Mouse (Mus musculus) heart, embryonic 13.5 days (tissue): ENCODE measurements around the gene Gsg1. TPM values are rescaled to one million over a fixed set of nuclear protein-coding genes. Genes with fewer than 3 reads are reported as not detected.

Source experiments
- ATAC-seq: fragments of 200-750 bp; cut with Nextera tagmentation; 2 replicates; pipeline ENCODE4 v1.8.0; 2017; ENCODE audit warnings: moderate TSS enrichment; ENCODE audit not compliant: insufficient number of reproducible peaks, low FRiP score, low TSS enrichment; ENCODE audit errors: extremely low read depth
- H3K27ac ChIP-seq: fragments of 300-500 bp; sonication (generic); replicated peaks from 2 replicates; pipeline ENCODE4 v1.5.1; 2015; ENCODE audit warnings: moderate library complexity, mild to moderate bottlenecking, inconsistent platforms
- H3K27me3 ChIP-seq: fragments of 300-500 bp; sonication (generic); replicated peaks from 2 replicates; pipeline ENCODE4 v1.6.1; 2015; ENCODE audit warnings: mild to moderate bottlenecking, inconsistent platforms
- H3K36me3 ChIP-seq: fragments of 300-500 bp; sonication (generic); 2 replicates; pipeline ENCODE4 v1.6.1; 2015; ENCODE audit warnings: mild to moderate bottlenecking, inconsistent platforms
- H3K4me1 ChIP-seq: fragments of 300-500 bp; sonication (generic); 2 replicates; pipeline ENCODE4 v1.6.1; 2015; ENCODE audit warnings: inconsistent platforms
- H3K4me2 ChIP-seq: fragments of 300-500 bp; sonication (generic); 2 replicates; pipeline ENCODE4 v1.6.1; 2015; ENCODE audit warnings: inconsistent platforms, mild to moderate bottlenecking, moderate library complexity
- H3K4me3 ChIP-seq: fragments of 300-500 bp; sonication (generic); 2 replicates; pipeline ENCODE4 v1.5.1; 2015; ENCODE audit warnings: moderate library complexity, mild to moderate bottlenecking, inconsistent platforms
- H3K9ac ChIP-seq: fragments of 300-500 bp; sonication (generic); 2 replicates; pipeline ENCODE4 v1.6.1; 2015; ENCODE audit warnings: inconsistent platforms, mild to moderate bottlenecking, moderate library complexity
- H3K9me3 ChIP-seq: fragments of 300-500 bp; sonication (generic); 2 replicates; pipeline ENCODE4 v1.6.1; 2016; ENCODE audit warnings: inconsistent platforms
- WGBS: fragments of 180-500 bp; shearing (Covaris S2); methylation state at CpG from one replicate; pipeline ENCODE4 v1.1.7; 2015; ENCODE audit warnings: mixed read lengths; 5-methylcytosine and 5-hydroxymethylcytosine counted together
- polyA plus RNA-seq: library from polyadenylated mRNA; unstranded; fragments of >200 nt; fragmentation: Nextera tagmentation; extraction: Ambion mirVana; gene quantifications from 2 replicates; pipeline ENCODE4 v1.2.1, GENCODE M21; 2015

Gsg1 gene
- 0.51 and 0.56 TPM in 2 replicates for polyA plus RNA-seq

DNA sequence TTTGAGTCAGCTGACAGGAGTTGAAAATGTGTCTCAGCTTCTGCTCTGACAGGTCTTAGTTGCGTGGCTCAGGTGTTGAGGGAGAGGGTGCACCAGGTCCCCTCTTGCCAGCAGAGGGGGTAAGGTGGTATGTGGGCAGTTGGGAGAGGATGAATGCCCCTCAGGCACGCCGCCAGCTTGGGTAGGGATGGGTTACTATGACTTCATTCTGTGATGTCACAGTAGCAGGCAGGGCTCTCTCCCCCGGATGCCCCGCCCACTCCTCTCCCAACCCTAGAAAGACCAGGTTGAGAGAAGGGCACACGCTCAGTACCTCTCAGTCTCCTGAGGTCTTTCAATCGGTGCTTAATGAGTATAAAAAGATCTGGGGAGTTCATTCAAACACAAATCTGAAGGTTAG is at the start of gene Gsg1:
Gsg1 (minus strand) TSS at position 199 of the 400 bp plus-strand sequence.
- H3K4me1 ChIP-seq: peaks cover 36% of the 10 kb centered on the region
- no peak within 1 kb of the TSS for H3K27ac ChIP-seq
- WGBS: 78% methylated on average over 7 of the region's 7 CpGs
- H3K27me3 ChIP-seq: no peaks in the 10 kb centered on the region
- H3K4me2 ChIP-seq: no peak within 1 kb of the TSS
- no peak for ATAC-seq
- no peaks in the 10 kb centered on the region for H3K36me3 ChIP-seq
- no peak within 1 kb of the TSS for H3K4me3 ChIP-seq
- H3K9me3 ChIP-seq: peaks cover 7% of the 10 kb centered on the region
- H3K9ac ChIP-seq: no peak within 1 kb of the TSS

DNA sequence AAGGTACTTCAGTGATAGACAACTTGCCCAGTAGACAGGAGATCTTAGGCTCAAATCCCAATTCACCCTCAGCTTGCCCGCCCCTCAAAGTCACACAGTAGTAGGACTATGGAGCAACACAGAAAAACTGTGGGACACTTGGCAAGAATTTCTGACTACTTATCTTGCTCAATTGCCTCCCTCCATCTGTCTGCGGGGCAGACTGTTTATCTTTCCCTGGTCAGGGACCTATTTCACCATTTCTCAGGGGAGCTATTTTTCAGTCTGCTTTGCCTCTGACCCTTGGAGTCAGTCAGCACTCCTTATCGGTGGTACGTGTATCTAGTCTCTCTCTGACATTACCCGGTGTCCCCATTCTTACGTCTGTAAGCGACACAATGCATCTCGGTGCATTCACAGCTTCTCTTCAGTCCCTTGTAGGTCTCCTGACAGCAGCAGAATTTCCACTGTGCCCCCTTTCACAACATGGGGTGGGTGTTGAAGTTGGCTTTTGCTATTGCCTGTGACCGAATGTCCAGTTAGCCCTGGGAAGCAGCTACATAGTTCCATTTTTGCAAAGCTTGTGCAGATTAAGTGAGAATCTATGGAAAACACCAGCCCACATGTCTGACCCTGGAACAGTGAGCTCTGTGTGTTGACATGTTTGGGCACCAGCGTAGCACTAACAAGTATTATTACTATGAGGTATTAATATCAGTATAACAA is 48.4 kb upstream of the Gsg1 start:
- no peak overlapping the region for H3K4me3 ChIP-seq
- H3K9me3 ChIP-seq: no peaks in the 10 kb centered on the region
- 42% methylated on average over 10 of the region's 10 CpGs for WGBS
- H3K27ac ChIP-seq: no peak overlapping the region
- no peak for ATAC-seq
- H3K4me1 ChIP-seq: peaks cover 31% of the 10 kb centered on the region
- H3K9ac ChIP-seq: no peak overlapping the region
- H3K36me3 ChIP-seq: no peaks in the 10 kb centered on the region
- no peak overlapping the region for H3K4me2 ChIP-seq
- H3K27me3 ChIP-seq: peaks cover 2% of the 10 kb centered on the region; the same call in 1 of the 2 replicates

DNA sequence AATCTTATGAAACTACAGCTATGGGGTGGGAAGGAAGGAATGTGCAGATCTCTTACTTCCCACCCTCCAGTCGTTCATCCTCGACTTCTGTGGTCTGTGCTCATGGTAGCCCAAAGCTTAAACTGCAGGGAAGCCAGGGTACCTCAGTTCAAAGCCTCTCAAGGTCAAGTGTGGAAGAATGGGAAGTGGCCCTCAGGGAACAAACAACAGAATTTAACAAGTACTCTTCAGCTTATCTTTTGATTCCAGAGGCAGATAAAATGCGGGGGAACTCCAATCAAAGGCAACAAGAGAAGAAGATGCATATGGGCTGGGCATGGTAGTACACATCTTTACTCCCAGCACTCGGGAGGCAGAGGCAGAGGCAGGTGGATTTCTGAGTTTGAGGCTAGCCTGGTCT is 46.3 kb upstream of the Gsg1 start:
- H3K4me1 ChIP-seq: peaks cover 31% of the 10 kb centered on the region
- no peak overlapping the region for H3K4me3 ChIP-seq
- H3K9me3 ChIP-seq: no peaks in the 10 kb centered on the region
- H3K9ac ChIP-seq: no peak overlapping the region
- no peaks in the 10 kb centered on the region for H3K36me3 ChIP-seq
- no peak for ATAC-seq
- H3K4me2 ChIP-seq: no peak overlapping the region
- no peak overlapping the region for H3K27ac ChIP-seq
- WGBS: 80% methylated on average over 4 of the region's 4 CpGs
- H3K27me3 ChIP-seq: peaks cover 5% of the 10 kb centered on the region; the same call in 1 of the 2 replicates

DNA sequence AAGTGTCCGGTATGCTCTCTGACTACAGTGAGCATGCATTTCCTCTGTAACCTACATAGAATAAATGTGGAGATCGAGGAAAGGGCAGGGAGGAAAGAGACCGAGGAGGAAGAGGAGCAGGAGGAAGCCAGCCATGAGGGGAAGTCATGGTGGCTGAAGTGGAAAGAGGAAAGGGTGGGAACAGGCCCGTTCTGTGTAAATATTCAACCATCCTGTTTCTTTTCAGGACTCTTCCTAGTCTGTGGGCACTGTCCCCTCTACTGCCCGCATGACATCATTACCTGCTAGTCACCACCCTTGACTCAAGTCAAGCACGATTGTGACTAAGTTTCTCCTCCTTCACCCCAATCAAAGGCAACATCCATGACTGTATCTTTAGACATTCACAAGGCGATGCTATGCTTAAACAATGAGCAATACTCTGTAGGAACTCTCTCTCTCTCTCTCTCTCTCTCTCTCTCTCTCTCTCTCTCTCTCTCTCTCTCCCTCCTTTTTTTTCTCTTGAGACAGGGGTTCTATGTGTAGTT is 44.9 kb upstream of the Gsg1 start:
- H3K4me1 ChIP-seq: peaks cover 22% of the 10 kb centered on the region
- no peaks in the 10 kb centered on the region for H3K36me3 ChIP-seq
- no peaks in the 10 kb centered on the region for H3K9me3 ChIP-seq
- 59% methylated on average over 7 of the region's 7 CpGs for WGBS
- ATAC-seq: no peak
- H3K4me2 ChIP-seq: no peak overlapping the region
- H3K9ac ChIP-seq: no peak overlapping the region
- no peak overlapping the region for H3K27ac ChIP-seq
- H3K4me3 ChIP-seq: no peak overlapping the region
- H3K27me3 ChIP-seq: peaks cover 5% of the 10 kb centered on the region; the same call in 1 of the 2 replicates

DNA sequence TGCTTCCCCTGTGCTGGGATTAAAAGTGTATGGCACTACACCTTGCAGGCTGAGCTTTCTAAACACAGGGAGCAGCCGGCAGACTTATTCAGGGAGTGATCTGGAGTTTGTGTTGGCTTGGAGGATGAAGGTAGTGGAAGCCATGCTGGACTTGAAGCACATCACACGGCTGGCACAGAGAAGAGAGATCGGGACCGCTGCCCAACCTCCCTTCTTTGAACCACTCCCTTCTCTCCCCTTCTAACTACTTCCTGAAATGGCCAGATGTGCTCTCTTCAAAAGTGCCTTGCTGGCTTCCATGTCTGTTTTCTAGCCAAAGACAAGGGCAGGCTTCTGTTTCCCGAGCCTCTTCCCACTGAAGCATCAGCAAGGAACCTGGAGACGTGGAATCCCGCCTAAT is 43.4 kb upstream of the Gsg1 start:
- Histone ChIP-seq H3K36me3 (no peaks in the 10 kb centered on the region), H3K9ac (no peak overlapping the region), H3K4me2 (no peak overlapping the region), H3K9me3 (no peaks in the 10 kb centered on the region), H3K4me1 (peaks cover 11% of the 10 kb centered on the region), H3K27me3 (peaks cover 5% of the 10 kb centered on the region; the same call in 1 of the 2 replicates), H3K27ac (no peak overlapping the region), H3K4me3 (no peak overlapping the region)
- WGBS: 71% methylated on average over 7 of the region's 7 CpGs
- no peak for ATAC-seq

DNA sequence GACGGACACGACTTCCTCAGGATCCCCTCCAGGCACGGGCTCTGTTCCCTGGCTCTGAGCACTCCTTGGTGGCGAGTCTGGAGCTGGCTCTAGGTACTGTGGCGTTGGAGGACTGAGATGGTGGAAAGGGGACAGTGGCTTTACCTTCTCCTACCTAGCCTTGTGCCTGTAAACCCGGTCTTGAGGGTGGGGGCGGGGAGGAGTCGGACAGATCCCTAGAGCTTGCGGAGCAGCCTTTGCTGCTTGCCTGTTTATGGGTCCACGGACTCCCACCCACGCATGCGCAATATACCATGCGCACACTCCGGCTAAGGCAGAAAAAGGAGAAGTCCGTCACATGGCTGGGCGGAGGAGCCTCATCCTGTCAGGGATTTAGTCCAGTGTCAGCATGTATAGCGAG is 42.1 kb upstream of the Gsg1 start:
- no peak for ATAC-seq
- 70% methylated on average over 17 of the region's 17 CpGs for WGBS

DNA sequence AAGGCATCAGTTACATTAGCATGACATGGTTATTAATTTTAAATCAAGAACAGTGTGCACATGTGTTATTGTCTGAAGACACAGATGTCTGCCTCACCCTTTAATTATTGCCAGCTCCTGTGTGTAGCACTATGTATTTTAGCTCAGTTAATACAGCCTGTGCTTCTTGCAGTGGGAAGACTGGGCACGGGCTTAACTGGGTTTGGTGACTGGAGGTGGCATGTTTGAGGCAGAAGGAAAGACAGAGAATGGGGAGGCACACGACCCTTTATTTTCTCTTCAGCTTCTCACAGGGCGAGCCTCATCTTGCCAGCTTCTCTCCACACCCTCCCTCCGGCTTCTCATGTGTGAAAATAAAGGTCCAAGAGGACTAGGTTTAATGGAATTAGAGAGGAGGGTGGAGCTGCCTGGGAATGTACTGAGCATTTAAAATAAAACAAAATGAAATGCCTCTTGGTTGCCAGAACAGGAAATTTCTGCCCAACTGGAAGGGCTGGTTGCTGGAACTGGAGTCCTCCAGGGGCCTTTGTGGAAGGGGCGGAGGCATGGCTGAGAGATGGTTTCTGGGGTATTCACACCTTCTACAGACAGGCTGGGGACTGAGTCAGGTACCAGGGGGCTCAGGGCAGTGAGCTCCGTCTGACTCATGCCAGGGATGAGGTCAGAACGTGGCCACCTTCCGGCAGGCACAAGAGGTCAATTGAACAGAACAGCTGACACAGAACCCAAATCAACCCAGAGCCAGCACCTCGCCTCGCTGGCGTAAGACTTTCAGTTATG is 41.1 kb upstream of the Gsg1 start:
- no peak overlapping the region for H3K4me2 ChIP-seq
- no peak overlapping the region for H3K9ac ChIP-seq
- WGBS: 68% methylated on average over 11 of the region's 11 CpGs
- no peak for ATAC-seq
- peaks cover 5% of the 10 kb centered on the region; the same call in 1 of the 2 replicates for H3K27me3 ChIP-seq
- H3K4me1 ChIP-seq: 0 out of 2 replicates have a peak, but pooled peaks cover 2% of the 10 kb centered on the region
- no peak overlapping the region for H3K4me3 ChIP-seq
- no peaks in the 10 kb centered on the region for H3K9me3 ChIP-seq
- H3K36me3 ChIP-seq: no peaks in the 10 kb centered on the region
- no peak overlapping the region for H3K27ac ChIP-seq

More for the DNA sequence above, 42.1 kb upstream of the Gsg1 start:
- Histone ChIP-seq H3K4me2 (no peak overlapping the region), H3K27me3 (peaks cover 5% of the 10 kb centered on the region; the same call in 1 of the 2 replicates), H3K36me3 (no peaks in the 10 kb centered on the region), H3K4me1 (0 out of 2 replicates have a peak, but pooled peaks cover 2% of the 10 kb centered on the region), H3K4me3 (no peak overlapping the region), H3K9me3 (no peaks in the 10 kb centered on the region), H3K9ac (no peak overlapping the region), H3K27ac (no peak overlapping the region)

DNA sequence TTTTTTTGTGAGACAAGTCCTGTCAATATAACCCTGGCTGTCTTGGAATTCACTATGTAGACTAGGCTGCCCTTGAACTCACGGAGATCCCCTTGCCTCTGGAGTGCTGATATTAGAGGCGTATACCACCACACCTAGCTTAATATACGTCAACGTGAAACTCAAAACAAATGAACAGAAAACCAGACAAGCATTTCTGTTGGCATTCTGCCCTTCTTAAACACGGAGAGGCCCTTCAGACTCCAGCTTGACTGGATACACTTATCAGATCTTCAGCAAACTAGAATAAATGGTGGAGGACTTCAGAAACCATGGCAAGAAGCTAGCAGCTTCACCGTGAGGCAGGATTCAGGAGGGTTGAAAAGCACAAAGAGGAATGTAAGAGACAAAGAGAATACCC is 40.0 kb upstream of the Gsg1 start:
- H3K4me3 ChIP-seq: no peak overlapping the region
- ATAC-seq: no peak
- H3K36me3 ChIP-seq: no peaks in the 10 kb centered on the region
- 63% methylated on average over 6 of the region's 6 CpGs for WGBS
- peaks cover 5% of the 10 kb centered on the region; the same call in 1 of the 2 replicates for H3K27me3 ChIP-seq
- no peak overlapping the region for H3K27ac ChIP-seq
- no peaks in the 10 kb centered on the region for H3K9me3 ChIP-seq
- H3K9ac ChIP-seq: no peak overlapping the region
- no peak overlapping the region for H3K4me2 ChIP-seq
- 0 out of 2 replicates have a peak, but pooled peaks cover 2% of the 10 kb centered on the region for H3K4me1 ChIP-seq

DNA sequence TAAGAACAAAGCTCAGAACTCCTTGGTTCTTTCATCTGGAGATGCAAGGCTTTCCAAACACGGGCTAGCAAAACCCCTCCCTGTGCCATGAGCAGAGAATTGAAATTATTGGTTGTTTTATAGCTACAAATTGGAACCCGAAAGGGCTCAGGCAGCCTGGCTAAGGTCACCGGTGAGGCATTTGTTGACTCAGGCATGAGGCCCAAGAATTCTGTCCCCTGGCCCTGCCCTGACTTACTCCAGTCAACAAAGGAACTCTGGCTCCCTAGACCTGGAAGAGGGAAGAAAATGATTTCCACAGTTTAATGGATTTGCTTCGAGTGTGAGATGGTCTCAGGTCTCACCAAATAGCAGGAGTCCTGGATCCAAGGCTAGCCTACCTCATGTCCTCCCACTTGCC is 38.2 kb upstream of the Gsg1 start:
- Histone ChIP-seq H3K4me1 (no peaks in the 10 kb centered on the region), H3K27me3 (0 out of 2 replicates have a peak, but pooled peaks cover 1% of the 10 kb centered on the region), H3K4me2 (no peak overlapping the region), H3K9ac (no peak overlapping the region), H3K36me3 (no peaks in the 10 kb centered on the region), H3K9me3 (no peaks in the 10 kb centered on the region), H3K27ac (no peak overlapping the region), H3K4me3 (no peak overlapping the region)
- 68% methylated on average over 4 of the region's 4 CpGs for WGBS
- no peak for ATAC-seq

DNA sequence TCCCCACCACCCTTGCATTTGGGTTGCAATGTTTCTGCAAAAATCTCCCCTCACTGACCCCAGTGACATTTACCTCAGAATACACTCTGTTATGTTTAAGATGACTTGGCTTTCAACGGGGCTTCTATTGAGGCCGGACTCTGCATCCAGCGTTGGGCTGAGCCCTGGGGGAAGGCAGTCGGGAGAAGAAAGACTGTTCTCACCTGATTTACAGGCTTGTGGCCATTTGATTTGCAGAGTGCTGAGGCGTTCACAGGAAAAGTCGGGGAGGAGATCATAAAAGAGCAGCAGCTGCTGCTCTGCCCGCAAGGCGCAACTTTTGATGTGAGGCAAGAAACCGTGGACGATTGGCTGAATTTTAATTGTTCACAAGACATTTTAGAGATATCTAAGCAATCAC is 25.7 kb upstream of the Gsg1 start:
- Histone ChIP-seq H3K9me3 (no peaks in the 10 kb centered on the region), H3K27me3 (no peaks in the 10 kb centered on the region), H3K9ac (no peak overlapping the region), H3K4me1 (peaks cover 7% of the 10 kb centered on the region), H3K36me3 (no peaks in the 10 kb centered on the region), H3K4me3 (no peak overlapping the region), H3K4me2 (no peak overlapping the region), H3K27ac (no peak overlapping the region)
- no peak for ATAC-seq
- WGBS: 40% methylated on average over 10 of the region's 10 CpGs

DNA sequence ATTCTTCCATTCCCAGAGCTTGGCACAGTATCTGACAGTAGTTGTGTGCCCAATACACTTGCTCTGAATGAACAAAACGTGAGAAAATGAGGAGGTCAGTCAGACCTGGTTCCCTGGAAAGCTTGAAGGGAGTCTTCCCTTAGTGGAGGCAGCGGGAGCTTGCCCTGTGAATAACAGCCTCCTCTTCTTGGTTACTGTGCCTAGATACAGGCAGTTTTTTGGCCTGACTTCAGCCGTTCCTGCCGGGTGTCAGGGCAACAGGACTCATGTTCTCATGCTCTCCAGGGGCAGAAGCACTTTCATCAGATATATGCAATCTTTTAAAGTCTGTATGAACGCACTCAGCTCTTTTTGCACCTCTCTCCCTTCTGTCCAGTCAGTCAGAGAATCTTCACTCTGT is 25.1 kb upstream of the Gsg1 start:
- H3K27ac ChIP-seq: no peak overlapping the region
- no peak overlapping the region for H3K9ac ChIP-seq
- no peak overlapping the region for H3K4me2 ChIP-seq
- no peaks in the 10 kb centered on the region for H3K27me3 ChIP-seq
- H3K4me3 ChIP-seq: no peak overlapping the region
- H3K4me1 ChIP-seq: peaks cover 11% of the 10 kb centered on the region
- 56% methylated on average over 5 of the region's 5 CpGs for WGBS
- no peaks in the 10 kb centered on the region for H3K9me3 ChIP-seq
- ATAC-seq: no peak
- no peaks in the 10 kb centered on the region for H3K36me3 ChIP-seq
